Mouse (Mus musculus): ENCODE results near the gene Dhodh. TPM values are rescaled to one million over a fixed set of nuclear protein-coding genes. Genes with fewer than 3 reads are reported as not detected.
A peak's percentile ranks its signal among the peaks of the same experiment; 100 is the strongest.

Dhodh gene
- 10 to 100 TPM; 19.0 to 19.9 TPM for total RNA-seq (2021)

- peak; percentile 98 for DNase-seq
- intact Hi-C loops (cut with DNase I), result no loop called here
These were observed at the start of gene Dhodh for GRCm38 (mm10) chr8:109608271-109609152. Gene Dhodh, minus strand, starts transcription at chr8:109608673.

DNA sequence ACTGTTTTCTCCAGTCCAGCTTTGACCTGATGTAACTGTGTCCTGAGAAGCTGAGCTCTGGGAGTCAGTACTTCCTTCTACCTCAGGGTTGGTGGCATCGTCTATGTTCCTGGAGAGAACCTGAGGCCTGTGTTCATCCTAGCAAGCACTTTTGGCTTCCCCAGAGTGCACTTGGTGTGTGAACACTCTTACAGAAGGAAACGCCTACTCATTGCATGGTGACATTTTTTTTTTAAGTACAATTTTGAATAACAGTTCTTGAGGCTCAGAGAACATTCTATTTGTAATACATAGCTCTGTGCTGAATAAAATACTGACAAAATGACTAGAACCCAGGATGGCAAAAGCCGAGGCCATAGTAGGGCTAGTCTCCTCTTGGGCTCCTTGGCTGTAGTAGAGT, 48.4 kb upstream of the Dhodh start:
- intact Hi-C loops (cut with DNase I), result no loop called here
- DNase-seq, result no peak

GRCm38 (mm10) chr8:109650801-109651200, 42.3 kb upstream of the Dhodh start:
- peak; percentile 59 for DNase-seq
- intact Hi-C loops (cut with DNase I), result no loop called here

DNA sequence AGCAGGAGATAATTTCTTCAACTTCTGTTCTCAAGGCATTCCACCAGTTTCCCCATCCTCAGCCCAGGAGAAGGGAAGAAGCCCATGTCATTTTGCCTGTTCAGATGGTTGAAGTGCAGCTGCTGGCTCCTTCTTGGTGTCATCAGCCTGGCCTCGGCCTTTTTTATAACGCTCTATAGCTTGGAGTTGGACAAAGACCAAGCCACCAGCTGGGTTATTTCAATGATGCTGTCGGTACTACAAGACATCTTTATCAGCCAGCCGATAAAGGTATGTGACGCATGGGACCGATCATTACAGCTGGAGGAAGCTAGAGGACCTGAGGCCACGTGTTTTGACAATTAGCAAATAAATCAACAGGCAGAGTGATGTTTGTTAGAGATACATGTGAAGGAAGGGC, 40.0 kb upstream of the Dhodh start:
- intact Hi-C loops (cut with DNase I), result no loop called here
- no peak for DNase-seq

DNA sequence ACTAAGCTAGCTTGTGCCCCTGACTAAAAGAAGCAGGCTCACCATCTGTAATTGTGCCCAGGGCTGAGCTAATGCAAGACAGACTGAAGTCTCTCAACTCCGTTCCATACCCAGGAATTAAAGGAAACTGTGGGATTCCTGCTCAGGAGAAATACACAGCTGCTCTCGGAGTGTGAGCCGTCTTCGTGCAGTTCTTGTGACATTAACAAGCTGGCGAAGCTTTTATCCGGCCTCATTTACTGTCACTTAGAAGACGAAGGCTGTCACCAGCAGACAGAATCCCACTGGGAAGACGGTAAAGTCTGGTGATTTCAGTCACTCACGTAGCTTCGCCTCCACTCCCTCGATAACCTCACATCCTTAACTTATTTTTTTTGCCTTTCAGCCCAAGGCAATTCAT, 38.9 kb upstream of the Dhodh start:
- DNase-seq, result no peak
- intact Hi-C loops (cut with DNase I), result no loop called here

DNA sequence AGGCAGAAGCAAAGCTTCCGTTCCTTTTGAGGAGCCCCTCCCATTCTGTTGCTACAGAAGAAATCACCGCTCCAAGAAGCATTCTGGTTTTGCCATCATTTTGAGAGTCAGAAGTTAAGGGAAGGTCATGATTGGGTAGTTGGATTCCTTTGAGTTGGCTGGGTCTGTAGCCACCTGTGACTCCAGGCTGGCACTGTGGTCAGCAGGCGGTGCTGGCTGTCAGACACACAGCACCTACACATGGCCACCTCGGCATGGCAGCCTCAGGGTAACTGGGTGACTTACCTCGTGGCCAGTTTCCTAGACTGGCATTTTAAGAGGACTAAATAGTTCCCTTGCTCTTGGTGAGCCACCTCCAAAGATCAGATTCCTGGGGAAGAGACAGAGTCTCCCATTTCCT, 32.8 kb upstream of the Dhodh start:
- intact Hi-C loops (cut with DNase I), result no loop called here
- DNase-seq, result no peak

DNA sequence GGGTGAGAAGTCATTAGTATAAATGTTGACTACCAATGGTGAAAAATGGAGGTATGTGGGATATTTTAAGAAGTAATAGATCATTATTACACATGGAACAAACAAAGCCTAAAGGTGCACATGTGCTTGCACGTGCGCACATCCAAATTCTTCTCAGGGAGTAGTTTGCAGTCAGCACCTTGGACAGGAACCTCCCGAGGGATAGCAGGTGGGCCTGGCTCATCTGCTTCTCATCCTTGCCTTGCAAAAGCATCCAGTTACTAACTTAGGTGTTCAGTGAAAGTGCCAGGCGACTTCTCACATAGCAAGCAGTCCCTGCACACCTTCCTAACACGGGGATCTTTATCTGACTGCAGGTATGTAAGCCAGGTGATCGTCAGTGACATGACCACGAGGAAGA, 31.9 kb upstream of the Dhodh start:
- DNase-seq, result no peak
- intact Hi-C loops (cut with DNase I), result no loop called here

DNA sequence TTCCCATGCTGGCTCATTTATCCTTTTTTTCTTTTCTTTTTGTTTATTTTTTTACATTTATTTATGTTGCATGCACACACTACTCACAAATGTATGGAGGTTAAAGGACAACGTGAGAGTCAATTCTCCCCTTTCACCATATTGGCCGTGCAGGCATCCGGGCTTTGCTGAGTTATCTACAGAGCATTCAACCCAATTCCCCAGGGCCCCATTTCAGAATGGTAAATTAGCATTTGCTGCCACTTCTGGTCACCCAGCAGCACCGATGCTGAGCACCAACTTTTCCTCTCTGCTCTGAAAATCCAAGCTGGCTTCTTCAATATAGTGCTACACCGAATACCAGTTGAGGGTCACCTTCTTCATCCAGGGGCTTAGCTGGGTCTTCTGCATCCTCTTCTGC, 30.4 kb upstream of the Dhodh start:
- intact Hi-C loops (cut with DNase I), result no loop called here
- DNase-seq, result no peak

- intact Hi-C loops (cut with DNase I), result no loop called here
- no peak for DNase-seq
These were observed 26.7 kb upstream of the Dhodh start for GRCm38 (mm10) chr8:109635146-109635545.

GRCm38 (mm10) chr8:109632498-109632897, 24.0 kb upstream of the Dhodh start:
- DNase-seq, result no peak
- intact Hi-C loops (cut with DNase I), result no loop called here

- intact Hi-C loops (cut with DNase I), result no loop called here
- no peak for DNase-seq
These were observed 20.2 kb upstream of the Dhodh start for GRCm38 (mm10) chr8:109628638-109629037.

GRCm38 (mm10) chr8:109615569-109615968, 7.1 kb upstream of the Dhodh start:
- DNase-seq, result no peak
- intact Hi-C loops (cut with DNase I), result no loop called here

DNA sequence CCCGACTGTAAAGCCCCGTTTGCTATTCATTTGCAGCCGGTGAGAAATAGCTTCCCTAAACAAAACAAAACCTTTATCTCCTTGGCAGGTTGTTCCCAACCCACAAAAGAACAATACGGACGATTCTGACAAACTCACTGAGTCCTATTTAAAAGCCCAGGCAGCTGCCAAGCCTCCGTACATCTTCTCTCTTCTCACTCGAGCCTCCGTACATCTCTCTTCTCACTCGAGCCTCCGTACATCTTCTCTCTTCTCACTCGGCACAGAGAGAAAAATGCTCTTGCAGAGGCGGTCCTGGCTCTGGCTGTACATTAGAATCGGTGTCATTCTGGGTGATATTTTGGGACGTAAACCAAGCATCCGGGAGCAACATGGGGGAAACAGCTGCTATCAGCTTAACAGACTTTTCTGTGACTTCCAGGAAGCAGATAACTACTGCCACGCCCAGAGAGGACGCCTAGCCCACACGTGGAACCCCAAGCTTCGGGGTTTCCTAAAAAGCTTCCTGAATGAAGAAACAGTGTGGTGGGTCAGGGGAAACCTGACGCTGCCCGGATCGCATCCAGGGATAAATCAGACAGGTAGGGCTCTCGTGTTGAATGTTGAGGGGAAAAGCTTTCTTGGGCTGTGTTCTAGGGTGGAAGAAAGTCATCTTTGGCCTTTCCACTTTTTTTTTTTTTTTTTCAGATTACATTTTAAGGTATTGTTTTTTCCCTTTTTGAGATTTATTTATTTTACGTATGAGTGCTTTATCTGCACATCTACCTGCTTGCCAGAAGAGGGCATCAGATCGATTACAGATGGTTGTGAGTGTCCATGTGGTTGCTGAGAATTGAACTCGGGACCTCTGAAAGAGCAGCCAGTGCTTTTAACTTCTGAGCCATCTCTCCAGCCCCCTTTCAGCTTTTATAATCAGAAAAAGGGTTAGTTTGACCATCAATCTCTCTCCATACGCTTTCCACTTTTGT, 6.1 kb upstream of the Dhodh start, which contains the start of gene Pkd1l3:
TSS of gene Pkd1l3 (plus strand) at position 275 of the 968 bp plus-strand sequence.
- no peak for DNase-seq
- intact Hi-C loops (cut with DNase I), result no loop called here

GRCm38 (mm10) chr8:109609153-109609502, 655 bp upstream of the Dhodh start:
- intact Hi-C loops (cut with DNase I), result no loop called here
- no peak for DNase-seq

GRCm38 (mm10) chr8:109607650-109608049, 823 bp downstream of the Dhodh start:
- no peak for DNase-seq
- intact Hi-C loops (cut with DNase I), result no loop called here

DNA sequence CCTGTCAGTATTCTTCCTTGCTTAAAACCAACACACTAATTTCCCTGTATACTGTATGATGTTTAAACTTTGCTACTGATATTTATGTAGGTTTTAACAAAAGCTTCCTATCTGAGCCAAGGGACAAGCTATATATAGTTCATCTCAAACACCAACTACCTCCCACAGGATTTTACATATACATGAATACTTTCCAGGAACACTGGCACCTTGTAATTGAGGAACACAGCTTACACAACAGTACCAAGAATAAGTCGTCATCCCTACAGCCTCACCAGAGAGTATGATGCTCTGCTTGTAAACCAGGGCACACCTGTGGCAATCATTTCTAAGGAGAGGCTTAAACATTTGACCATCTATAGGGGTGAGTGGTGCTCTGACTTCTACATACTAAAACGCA, 1.7 kb downstream of the Dhodh start:
- DNase-seq, result no peak
- intact Hi-C loops (cut with DNase I), result no loop called here

- intact Hi-C loops (cut with DNase I), result no loop called here
- DNase-seq, result peak; percentile 63
These were observed 12.6 kb downstream of the Dhodh start for GRCm38 (mm10) chr8:109595854-109596253.

- DNase-seq, result no peak
- intact Hi-C loops (cut with DNase I), result no loop called here
These were observed 15.2 kb downstream of the Dhodh start for GRCm38 (mm10) chr8:109593117-109593788.

- intact Hi-C loops (cut with DNase I), result no loop called here
- no peak for DNase-seq
These were observed 16.3 kb downstream of the Dhodh start for GRCm38 (mm10) chr8:109592164-109592563.

- intact Hi-C loops (cut with DNase I), result no loop called here
- no peak for DNase-seq
These were observed 17.1 kb downstream of the Dhodh start for GRCm38 (mm10) chr8:109591367-109591766.

- intact Hi-C loops (cut with DNase I), result no loop called here
- no peak for DNase-seq
These were observed 17.6 kb downstream of the Dhodh start for GRCm38 (mm10) chr8:109590901-109591300.
